Mouse (Mus musculus) right cerebral cortex, postnatal 4 days (tissue): ENCODE data around the gene Pcmt1.

Source experiments
- DNase-seq: peaks from one replicate; pipeline ENCODE4 v3.0.0-alpha.2; 2022

The Pcmt1 gene

GRCm38 (mm10) chr10:7582891-7583557, 97.9 kb downstream of the Pcmt1 start:
- no peak for DNase-seq

- DNase-seq, result no peak
Measured at GRCm38 (mm10) chr10:7582157-7582890, 98.6 kb downstream of the Pcmt1 start.

GRCm38 (mm10) chr10:7581401-7581800, 99.5 kb downstream of the Pcmt1 start:
- no peak for DNase-seq
